Mouse (Mus musculus) adrenal gland, adult 8-10 months (tissue): ENCODE results near the gene Nbas. TPM values are rescaled to one million over a fixed set of nuclear protein-coding genes. Genes with fewer than 3 reads are reported as not detected.
A peak's percentile ranks its signal among the peaks of the same experiment; 100 is the strongest.

ENCODE experiments used
- DNase-seq: peaks from one replicate; pipeline ENCODE4 v3.0.0; 2022
- total RNA-seq, 4 experiments: library from RNA; stranded (reverse); gene quantifications; 2 replicates each; pipeline ENCODE4 v1.2.4; 2022

Nbas gene
- total RNA-seq, 4 experiments from 2014 or later: 30.2 to 37.3 (median 34.0) TPM

DNA sequence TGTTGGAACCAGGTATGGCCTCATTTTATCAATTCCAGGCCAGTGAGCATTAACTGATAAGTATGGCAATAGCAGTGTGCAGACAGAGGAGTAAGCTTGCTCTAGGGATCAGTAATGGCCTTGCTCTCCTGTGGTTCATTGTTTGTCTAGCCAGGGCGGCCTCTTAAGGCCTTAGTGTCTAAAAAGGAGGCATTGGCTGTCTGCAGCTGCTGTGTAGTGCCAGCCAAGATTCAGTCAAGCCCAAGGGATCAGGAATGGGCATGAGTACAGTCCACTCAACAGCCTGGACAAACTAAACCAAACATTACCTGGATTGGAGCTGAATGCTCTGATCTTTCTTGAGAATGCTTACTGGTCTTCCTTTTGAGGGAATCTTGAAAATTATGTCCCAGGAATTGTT lies 120.7 kb downstream of the Nbas start:
- no peak for DNase-seq

DNA sequence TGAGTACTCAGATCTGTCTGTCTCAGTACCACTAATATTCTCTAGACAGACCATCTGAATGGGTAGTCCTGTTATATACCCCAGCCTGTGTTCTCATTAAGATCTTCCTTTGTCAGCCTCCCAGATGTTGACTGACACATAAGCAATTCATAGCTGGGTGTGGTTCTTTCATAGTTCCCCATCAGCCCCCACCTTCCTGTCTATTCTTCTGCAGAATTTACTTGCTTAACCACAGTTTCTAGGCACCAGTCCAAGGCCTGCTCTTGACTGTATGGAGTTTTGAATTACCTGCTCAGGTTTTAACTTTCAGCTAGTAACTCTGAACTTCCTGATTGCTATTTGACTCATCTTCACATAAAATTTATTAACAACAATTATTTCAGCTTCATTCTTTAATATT lies 141.3 kb downstream of the Nbas start:
- no peak for DNase-seq

DNA sequence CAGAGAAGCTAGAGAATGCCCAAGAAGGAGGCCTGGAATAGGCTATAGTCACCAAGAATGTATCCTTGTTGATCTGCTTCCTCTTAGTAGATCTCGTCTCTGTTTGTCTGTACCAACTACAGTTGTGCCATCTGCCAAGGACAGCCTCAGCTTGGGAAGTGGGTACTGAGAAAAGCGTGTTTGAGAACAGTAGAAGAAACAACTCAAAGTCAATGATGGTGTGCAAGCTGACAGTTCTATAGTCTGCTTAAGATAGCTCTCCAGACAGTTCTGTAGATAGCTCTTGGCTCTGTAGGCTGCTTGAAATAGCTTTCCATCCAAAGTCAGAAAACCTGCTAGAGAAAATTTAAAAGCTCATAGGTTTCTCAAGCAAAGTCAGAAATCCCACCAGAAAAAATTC lies 149.7 kb downstream of the Nbas start:
- DNase-seq: no peak

DNA sequence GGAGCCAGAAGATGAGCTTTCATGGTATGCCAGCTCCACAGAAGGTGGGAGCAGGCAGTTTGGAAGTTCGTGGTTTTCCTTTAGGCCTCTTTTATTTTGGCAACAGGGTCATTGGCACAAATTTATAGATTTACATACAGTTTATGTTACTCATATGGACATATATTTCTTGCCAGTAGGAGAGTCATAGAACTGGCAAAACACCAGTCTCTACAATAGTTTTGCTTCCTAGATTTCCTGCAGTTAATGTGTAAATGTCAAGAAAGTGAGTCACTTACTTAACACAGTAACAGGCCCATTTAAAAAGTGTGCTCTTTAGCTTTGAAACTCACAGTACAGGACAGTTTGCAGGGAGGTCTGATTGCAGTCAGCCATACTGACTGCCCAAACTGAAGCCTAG lies 161.3 kb downstream of the Nbas start:
- DNase-seq: no peak

DNA sequence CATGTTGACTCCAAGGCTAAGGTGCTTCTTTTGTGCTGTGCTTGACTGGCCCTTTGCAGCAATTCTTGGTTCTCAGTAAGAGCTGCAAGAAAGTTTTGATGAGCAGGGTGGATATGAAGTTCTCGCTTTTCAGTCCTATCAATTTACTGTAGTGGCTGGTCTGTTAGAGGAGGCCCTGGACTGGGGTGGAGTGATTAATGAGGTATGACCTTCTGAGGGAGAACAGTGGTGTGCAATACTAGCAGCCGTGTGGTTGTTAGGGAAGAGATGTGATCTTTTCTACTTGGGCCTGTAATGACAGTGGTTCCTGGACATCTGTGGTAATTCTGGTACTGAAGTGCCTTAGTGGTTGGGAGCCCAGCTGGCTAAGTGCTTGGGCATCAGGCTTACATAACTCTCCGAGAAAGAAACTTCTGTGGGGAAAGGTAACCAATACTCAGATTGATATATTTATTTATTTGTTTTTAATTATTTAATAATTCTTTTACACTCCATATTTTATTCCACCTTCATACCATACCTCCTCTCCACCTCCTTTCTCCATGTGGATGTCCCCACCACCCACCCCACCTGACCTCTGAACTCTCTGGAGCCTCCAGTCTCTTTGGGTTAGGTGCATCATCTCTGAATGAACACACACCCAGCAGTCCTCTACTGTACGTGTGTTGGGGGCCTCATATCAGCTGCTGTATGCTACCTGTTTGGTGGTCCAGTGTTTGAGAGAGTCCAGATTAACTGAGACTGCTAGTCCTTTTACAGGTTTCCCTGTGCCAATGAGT lies 175.9 kb downstream of the Nbas start:
- no peak for DNase-seq

DNA sequence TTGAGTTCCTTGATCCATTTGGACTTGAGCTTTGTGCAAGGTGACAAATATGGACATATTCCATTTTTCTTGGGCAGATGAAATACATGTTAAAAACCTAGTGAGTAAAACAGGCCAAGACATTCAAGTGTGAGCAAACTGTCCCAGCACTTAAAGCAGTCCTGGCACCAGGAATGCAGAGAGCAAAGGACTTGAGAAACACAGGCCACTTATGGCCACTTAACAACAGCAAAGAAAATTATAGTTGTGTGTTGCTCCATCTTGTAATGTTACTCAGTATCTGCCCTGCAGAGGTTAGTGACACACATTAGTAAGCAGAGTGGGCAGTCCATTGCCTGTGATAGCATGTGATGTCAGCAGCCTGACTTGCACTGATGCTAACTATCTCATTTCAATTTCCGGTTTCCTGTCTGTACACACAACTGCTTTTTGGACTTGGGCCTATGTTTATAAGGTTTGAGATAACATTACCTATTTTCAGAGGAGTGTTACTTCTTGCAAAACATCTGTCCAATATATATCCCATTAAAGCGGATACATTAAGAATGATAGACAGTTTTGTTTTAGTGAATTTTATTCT lies 176.6 kb downstream of the Nbas start:
- no peak for DNase-seq

DNA sequence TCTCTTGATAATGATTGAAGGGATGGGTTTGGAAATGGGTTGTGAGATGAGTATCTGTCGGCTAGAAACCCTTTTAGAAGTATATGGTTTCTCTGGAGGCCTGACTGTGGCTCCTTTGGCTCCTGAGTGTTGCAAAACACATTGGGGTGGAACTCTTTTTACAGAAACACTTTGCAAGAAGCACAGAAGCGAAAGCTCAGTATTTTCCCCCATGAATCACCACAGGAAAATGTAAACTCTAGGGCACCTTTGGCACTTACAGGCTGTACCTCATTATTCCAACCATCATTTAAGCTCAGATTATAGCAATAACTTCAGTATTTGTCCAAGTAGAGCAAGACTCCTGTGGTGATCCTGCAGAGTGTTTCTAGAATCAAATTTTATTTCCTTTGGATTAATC lies 180.0 kb downstream of the Nbas start:
- no peak for DNase-seq

DNA sequence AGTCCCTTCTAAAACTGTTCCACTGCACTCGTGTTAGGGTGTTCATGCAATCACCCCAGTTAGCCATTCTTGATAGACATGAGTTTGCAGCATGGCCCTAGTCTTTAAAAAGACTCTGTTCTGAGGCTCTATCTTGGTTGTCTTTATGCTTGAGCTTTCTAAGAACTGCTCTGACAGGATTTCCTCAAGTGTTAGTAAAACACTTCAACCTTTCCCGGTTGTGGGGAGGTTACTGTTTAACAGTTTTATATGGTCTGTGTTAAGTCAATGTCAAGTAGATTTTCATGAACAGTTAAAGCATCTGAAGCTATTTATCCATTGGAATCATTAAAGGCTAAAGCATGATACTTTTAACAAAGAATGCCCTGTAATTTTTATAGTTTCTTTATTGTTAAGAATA lies 183.1 kb downstream of the Nbas start:
- no peak for DNase-seq

DNA sequence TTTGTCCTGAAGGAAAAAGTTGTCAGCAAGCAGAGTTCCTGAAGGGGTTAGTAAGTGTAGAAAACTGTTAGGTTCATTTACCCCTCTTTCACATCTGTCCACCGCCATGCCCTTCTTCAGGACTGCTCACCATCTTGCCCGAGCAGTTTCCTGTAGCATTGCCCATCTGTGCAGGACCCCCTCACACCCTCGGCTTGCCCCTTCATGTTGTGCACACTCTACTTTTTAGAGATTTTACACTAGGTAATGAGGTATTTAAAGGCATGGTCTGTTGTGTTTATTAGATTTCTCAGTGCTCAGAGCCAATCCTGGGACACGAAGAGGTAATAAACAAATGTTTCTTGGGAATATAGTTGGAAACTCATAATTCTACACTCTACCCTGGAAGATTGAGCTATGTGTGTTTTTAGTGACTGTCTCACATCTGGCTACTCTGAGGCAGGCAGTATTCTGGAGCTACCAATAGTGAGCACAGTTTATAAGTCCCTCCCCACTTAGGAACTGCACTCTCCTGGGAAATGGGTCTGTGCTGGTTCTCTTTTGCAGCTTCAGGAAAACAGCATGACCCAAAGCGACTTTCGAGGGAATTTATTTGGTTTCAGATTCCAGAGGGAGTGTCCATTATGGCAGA lies 191.4 kb downstream of the Nbas start:
- DNase-seq: no peak

DNA sequence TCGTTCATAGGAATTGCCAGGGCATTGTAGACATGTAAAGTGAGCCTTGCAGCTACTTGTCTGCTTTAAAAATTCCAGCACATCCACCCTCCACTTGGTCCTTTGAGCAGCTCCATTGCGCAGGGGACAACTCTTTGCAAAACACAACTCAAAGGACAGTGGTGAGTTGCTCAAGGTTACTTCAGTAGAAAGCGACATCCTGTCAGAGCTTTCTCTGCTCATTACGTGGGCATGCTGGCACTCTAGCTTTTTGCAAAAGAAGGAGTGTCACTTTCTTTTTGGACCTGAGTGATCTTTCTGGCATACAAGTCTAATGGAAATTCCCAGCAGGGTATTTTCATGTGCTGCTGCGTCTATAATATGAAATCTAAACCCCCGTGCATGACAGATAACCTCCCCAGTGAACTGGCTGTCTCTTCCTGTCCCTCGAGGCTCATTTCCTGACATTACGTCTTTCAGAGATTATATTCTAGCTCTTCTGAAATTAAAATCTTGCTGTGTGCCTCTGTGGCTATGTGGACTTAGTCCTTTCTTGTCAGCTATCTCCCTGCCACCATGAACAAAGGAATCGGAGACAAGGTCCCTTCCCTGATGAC lies 192.7 kb downstream of the Nbas start:
- peak; percentile 16 for DNase-seq

DNA sequence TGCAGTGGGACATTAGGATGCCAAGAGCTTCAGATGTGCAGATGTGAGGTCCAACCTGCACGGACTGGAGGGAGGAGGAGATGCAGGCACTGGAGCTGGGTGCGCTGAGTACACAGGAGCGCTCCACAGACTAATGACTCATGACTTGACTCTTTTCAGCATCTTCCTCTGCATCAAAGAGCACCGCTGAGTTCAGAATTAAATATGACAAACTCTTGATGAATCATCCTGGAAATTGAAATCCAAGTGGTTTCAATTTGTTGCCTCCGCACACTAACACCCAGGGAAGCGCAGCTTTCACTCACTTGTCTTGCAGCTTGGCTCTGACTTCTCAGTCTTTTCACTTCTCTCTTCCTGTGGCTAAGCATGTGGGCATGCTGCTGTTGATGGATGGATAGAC lies 193.5 kb downstream of the Nbas start:
- peak; percentile 5 for DNase-seq

DNA sequence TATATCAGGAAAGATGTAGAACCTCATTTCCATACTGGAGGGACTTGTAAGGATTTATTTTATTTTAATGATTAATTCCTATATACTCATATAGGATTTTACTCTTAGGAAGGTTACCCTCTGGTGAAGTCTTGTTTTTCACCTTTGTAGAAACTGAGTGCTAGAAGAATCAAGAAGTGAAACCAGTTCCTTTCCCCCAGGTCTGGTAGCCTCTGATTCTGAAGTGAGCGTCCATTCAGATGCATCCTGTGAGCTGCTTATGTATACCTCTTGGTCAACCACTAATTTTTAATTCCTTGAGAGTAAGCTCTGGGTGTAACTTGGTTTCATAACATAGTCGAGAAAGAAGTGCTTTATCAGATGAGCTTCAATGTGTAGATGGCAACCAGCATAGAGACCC lies 196.6 kb downstream of the Nbas start:
- DNase-seq: no peak

DNA sequence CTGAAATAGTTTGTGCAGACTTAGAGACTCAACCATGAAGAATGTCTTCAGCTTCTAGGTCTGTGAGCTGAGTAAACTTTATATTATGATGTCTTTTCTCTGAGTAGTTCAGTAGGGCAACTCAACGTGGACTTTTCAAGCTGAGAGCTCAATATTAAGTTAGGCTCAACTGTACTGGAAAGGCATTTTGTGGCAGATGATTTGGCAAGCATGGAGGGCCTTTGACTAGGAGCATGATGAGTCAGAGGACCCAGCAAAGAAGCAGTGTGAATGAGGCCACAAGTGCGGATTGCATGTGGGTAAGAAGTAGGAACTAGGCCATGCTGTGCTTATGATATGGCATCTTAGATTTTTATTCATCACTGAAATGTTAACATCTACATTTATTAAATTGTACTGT lies 205.9 kb downstream of the Nbas start:
- no peak for DNase-seq

DNA sequence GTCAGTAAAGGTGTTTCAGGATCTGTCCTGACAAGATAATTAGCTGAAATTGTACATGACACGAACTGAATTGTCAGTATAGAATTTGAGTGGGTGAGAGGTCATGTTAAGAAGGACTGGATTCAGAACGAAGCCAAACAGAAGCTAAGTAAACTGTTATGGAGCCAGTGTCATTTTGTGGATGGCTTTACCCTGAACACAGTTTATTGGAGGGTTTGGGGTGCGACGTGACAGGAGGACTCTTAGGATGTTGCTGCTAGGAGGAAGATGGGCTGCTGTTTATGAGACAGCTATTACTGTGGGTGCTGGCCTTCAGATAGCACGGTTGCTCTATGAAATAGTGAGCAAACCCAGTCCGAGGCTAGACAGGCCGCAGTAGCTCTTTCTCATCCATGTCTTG lies 210.2 kb downstream of the Nbas start:
- no peak for DNase-seq

DNA sequence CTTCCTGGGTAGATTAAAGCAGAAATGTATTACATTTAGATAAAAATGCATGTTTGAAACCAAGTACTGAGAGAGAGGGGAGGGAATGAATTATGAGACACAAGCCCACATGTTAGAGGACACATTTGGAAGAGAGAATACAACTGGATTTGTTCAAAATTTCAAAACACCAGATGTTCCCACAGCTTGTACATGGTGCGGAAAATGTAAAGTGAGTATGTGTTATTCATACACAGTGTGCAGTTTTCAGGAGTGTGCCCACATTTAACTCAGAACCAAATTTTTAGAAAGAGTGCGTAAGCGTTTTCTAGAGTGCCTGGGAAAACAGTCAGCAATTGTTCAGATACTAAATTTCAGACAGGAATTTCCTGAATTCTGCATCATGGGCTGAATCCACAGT lies 217.3 kb downstream of the Nbas start:
- no peak for DNase-seq

DNA sequence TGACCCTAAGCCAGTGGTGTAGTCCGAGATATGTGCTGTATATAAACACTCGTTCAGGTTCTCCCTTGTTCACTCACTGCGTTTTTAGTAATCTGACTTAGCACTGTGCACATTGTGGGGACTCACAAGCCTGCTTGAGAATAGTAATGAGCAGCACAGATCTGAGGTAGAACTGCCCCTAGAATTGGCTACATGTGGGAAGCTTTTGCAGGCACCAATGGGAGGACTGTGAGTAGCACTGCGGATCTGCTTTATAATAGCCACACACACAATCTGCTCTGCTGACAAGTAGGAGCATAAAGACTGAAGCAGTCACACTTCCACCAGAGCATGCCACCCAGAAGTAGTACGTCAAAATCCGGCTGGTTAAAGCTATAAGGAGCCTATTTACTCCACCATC lies 228.3 kb downstream of the Nbas start:
- DNase-seq: no peak

DNA sequence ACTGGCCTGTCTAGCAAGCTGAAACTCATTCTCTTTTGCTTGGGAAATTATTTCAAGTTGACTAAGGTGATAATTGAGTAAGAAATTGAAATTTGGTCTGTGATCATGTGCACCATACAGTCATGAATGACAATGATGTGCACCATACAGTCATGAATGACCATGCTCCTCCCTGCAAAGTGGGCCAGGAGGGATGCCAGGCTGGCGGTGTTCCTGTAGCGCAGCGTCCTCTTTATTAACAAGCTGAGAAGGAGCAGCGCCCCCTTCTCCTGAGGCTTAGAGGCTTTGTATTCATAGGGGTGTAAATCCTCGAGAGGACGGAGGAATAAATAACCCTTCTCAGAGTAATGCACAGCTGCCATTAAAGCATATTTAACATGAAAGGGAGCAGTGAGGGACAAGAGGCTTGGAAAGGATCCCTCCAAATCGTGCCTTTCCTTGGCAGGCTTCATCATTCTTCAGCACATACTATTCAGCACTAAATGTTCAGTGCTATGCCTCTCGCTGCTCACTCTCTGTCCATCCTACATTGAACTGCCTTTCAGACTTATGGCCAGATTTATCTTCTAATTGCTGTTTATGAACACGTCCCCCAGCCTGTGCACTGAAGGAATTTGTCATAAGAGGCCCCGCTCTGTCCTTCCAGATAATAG lies 230.4 kb downstream of the Nbas start:
- no peak for DNase-seq

DNA sequence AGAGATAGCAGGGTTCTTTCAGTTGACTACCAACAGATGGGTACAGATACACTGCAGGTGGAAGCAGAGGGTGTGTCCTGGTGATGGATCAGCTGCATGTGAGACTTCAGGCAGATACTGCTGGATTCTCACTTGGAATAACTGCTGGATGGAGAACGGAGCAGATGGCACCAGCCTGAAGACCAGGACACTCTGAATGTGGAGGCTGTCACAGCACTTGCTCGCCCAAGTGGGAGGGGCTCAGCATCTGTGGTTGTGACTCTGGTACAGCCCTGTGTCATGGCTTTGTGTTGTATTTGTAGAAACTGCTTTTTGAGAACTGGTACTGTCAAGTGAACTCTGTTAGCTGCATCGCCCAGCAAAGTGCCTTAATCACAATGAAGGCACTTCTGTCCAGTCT lies 231.3 kb downstream of the Nbas start:
- DNase-seq: no peak

DNA sequence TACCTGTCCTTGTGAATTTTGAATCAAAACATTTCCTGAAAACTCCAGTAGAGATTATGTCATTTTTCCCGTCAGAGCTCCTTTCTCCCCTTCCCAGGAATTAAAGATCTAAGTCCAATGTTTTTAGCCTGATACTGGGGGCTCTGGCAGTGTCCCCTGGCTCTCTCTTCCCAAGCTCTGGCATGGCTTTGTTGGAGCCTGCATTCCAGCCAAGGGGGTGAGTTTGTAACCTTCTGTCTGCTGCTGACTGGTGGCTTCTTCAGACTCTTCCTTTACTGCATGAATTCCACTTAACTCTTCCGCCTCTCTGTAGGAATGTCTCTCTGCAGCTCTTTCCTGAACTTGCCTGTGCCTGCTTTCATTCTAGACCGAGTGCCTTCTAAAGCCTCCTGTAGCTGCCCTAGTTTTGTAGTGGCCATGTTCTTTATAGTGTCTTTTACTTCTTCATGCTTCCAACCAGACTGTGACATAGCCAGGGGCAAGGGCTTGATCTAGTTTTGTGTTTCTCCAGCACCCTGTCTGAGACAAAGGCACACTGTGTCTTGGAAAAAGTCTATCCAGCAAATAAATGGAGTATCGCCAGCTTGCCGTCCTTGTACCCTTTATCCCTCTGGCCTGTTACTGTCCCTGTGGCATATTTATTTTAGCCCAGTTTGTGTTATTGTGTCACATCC lies 236.0 kb downstream of the Nbas start:
- DNase-seq: no peak

DNA sequence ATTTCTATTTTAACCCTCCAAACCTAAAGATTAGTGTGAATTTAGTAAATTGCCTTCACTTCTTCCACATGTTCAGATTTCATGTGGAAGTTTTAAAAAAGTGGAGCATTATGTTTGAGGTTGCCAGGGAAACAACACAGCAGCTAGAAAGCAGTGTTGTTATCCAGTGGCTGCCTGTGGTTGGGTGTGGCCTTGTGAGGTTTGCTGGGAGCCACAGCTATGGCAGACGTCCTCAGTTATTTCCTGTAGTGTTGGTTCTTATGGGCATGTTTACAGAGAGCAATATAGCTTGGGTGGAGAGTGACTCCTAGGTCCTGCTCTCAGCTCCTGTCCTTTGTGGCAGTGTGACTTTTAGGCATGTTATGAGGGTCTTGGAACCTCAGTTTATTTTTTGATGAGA lies 249.1 kb downstream of the Nbas start:
- no peak for DNase-seq

DNA sequence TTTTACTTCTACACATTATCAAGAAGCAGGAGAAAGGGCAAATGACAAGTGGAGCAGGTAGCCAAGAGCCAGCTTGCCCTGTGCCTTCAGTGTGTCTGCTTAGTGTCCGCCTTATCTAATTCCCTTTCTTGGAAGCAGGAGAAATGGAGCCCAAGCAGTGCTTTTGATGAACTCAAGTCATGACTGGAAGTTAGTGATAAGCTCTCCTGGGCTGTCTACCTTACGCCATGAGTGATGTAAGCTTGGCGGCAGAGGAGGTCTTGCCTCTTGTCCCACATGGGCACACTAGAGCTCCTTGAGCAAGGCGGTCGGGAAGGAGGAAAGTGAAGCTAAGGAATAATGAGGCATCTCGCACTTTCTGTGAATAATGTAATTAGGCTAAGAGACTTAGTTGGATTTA lies 250.5 kb downstream of the Nbas start:
- DNase-seq: no peak

DNA sequence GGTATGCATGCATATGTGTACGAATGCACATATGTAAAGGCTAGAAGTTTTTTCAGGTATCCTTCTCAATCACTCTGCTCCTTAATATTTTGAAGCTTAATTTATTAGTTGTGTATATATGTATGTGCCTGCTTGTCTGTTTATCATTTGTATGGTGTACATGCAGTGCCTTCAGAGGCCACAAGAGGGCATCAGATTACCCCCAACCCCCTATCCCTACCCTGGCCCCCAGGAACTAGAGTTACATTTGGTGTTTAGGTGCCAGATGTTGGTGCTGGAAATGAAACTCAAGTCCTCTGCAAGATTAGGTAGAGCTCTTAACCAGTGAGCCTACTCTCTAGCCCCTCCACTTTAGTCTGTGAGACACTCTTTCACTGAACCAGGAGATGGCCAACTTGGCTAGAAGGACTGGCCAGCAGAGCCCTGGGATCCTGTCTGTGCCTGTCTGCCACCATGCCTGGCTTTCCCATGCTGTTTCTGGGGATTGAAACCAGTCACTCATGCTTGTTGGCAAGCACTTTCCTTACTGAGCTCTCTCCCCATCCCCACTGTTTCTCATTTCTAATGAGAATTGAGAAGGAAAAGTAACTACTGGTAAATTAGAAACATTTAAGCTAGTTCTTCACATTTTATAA lies 263.9 kb downstream of the Nbas start:
- DNase-seq: no peak
